Mouse (Mus musculus) frontal cortex, adult 2 months (tissue): Measurements from ENCODE around the gene Cdhr4. TPM values are rescaled to one million over a fixed set of nuclear protein-coding genes. Genes with fewer than 3 reads are reported as not detected.

Experiments
- DNase-seq, 2 experiments: peaks; one replicate each; pipeline ENCODE4 v3.0.0; 2022; ENCODE audit warnings: low spot score in 1 of 2; ENCODE audit errors: extremely low spot score in 1 of 2
- polyA plus RNA-seq: library from polyadenylated mRNA; depleted of rRNA; stranded (reverse); fragments of >200 nt; gene quantifications from 2 replicates; pipeline ENCODE4 v1.2.3, GENCODE M21; 2012; rRNA removed

Gene Cdhr4
- polyA plus RNA-seq: 1.5 and 2.8 TPM in 2 replicates

DNA sequence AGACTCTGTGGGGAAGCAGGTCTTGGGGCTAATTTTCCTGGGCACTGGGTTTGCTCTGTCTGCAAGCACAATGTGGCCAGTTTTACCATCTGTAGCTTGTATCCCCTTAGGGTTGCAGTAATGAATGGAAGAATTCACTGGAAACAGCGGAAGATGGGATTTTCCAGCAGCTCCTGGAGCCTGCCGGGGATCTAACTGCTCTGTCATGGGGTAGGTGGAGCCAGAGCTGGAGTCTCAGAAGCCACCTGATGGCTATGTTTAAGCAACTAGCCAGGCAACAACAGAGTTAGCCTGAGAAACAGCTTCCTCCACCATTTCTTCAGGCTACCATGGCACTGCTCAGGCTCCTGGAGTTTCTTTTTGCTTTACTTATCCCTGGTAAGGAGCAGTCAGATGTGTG is at the start of gene Cdhr4:
TSS of gene Cdhr4 (plus strand) at position 301 of the 400 bp plus-strand sequence.
- no peak for DNase-seq

DNA sequence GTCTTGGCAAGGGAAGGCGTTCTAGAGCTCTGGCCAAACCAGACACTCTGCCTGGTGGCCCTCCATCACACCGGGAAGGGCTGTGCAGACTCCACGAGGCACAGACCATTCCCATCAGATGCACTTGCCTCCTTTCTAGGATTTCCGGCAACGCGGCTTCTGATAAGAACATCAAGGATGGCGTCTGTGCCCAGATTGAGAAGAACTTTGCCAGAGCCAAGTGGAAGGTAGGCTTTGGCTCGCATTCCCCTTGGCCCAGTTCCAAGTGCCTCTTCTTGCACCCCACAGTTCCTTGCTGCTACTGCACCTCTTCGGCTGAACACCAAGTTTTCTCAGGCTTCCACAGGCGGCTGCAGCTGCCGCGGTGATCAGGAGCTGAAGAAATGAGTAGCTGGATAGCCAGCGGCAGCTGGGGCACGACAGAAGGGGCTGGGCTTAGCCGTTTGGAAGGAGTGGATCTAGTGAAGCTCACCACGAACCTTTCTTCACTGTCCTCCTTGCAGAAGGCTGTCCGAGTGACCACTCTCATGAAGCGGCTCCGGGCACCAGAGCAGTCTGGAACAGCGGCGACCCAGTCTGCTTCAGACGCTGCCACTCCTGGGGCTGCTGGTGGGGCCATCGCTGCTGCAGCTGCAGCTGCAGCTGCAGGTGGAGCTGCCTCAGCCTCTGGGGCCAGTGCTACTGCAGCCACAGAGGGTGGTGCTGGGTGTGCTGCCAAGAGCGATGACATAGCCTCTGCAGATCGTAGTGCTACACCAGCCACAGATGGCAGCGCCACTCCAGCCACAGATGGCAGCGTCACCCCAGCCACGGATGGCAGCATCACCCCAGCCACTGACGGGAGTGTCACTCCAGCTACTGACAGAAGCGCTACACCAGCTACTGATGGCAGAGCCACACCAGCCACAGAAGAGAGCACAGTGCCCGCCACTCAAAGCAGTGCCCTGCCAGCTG is 44.8 kb upstream of the Cdhr4 start:
- peak in 1 of 2 experiments; percentile 56 for DNase-seq

DNA sequence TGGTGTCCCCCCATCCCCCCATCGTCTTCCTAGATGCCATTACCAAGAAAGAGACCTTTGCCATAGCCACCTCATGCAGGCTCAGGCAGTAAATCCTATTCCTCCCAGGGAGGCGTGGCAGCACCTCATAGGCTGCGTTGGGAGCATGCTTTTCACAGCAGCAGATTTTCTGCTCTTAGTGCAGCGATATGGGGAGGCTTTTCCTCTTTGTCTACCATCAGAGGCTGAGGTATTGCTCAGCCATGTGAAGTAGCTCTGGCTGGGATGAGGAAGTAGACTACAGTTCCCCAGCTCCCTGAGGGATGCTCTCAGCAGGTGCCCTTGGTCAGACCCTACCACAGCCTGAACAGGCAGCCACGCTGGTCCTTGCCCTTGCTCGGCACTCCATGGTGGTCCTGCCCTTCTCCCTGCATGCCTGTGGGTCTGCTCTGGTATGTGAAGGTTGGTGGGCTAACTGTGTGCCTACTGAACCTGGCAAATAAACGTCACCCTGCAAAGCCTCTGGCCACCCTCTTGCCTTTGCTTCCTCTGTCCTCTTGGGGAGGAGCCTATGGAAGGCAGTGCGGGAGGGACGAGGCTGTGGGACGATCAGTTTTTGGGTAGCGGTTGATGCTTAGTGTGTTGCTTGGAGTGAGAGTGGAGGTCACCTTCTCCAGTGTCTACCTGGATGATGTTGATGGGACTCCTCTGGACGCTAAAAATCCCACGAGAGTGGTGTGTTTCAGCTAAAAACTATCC is 42.9 kb upstream of the Cdhr4 start:
- DNase-seq: no peak

DNA sequence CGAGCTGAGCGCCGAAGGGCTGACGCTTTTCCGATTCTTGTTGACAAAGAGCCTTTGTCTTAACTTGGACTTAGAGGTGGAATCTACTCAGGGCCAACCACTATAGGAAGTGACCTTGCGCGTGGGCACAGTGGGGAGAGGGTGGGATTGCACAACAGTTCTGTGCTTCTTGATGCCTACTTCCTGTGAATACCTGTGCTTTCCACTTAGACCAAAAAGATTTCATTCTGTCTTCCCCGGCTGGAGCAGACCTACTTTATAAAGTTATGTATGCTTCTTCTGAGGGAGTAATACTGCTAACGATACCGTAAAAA is 42.4 kb upstream of the Cdhr4 start, which contains the start of gene Traip:
TSS of gene Traip (plus strand) at position 215 of the 314 bp plus-strand sequence.
- no peak for DNase-seq

DNA sequence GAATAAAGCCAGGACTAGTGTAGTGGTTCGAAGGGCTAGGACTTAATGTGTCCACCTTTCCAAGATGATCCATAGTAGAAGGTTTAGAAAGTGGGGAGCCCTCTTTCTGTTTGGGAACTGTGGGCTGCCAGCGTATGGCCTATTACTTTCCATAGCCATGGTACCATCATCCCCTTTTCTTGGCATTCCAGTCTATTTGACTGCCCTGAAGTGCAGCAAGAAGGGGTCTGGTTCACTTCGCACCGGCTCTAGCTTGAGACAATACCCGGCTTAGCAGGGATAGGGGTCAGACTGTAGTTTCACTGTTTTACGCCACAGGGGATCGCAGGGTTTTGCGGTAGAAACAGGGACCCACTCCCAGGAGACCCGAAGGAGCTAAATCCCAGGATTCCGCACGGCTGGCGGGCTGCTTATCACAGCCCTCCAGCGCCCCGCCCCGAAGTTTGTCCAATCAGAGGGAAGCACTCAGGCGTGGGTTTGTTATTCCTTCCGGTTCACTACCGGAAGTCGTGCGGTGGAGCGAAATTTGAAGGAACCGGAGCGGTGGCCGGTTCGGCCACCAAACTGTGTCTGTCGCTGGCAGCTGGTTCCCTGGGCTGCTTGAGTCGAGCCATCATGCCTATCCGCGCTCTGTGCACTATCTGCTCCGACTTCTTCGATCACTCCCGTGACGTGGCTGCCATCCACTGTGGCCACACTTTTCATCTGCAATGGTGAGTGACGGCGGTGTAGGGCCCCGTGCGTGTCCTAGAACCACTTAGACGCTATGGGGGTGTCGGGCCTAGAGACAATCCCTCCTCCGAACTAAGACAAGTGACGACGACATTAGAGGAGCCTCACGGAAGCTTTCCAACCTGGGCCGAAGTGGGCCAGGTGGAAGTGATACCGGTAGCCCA is 41.6 kb upstream of the Cdhr4 start:
- peak; percentile 81 to 95 for DNase-seq

DNA sequence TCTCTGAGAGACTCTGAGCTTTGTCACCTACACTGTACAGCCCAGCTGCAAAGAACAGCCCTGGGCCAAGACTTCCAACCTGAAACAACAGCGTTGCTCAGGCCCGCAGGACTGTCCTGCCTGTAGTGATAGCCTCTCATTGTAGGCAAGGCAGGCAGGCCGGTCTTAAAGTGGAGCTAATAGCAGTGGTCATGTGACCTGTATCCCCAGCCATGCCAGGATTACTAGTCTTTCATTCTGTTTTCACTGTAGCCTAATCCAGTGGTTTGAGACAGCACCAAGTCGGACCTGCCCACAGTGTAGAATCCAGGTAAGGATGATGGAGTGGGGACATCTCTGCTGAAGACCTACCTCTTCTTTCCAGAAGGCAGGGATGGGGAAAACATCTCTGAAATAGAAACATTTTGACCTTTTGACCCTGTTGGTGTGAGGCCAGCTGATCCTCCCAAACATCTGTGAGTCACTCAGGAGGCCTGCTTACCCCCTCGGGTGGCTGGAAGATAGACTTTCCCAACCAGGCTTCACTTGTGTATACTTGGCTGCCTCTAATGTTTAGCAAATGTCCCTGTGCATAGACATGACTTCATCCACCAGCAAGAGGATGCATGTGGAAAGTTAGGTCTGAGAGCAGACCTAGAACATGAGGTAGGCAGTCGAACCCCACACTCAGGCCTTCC is 36.5 kb upstream of the Cdhr4 start:
- no peak for DNase-seq

DNA sequence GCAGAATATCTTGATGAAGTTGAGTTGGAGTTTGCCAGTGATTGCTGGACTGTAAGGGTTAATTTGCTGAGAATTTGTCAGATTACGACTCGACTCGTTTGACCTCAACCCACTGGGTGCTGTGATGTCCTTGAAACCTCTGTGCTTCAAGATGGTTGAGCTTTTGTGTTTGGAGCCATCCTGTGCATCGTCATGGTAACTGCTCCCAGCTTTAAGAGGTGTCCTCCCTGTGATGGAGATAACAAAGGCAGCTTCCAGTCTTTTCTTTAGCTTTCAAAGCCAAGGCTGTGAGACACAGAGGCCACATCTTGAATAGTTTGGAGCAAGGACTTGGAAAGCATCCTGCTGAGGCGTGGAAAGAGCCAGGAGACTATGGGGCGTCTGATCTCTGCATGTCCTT is 35.2 kb upstream of the Cdhr4 start:
- DNase-seq: no peak

DNA sequence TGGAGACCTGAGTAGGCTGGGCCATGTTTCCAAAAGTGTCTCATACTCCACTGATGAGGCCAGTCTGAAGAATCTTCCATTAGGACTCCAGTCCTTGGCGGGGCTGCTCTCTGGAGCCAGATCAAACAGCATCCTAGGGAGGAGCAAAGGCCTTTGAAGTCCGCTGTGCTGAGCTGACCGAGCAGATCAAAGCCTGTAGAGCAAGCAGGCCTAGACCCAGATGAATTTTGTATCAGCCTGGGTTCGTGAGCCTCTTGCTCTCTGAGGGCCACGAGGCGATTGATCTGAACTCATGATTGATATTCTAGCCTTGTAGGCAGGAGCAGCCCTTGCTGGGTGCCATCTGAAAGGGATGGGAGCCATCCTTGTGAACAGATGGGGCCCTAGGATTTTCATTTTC is 32.4 kb upstream of the Cdhr4 start:
- DNase-seq: no peak

DNA sequence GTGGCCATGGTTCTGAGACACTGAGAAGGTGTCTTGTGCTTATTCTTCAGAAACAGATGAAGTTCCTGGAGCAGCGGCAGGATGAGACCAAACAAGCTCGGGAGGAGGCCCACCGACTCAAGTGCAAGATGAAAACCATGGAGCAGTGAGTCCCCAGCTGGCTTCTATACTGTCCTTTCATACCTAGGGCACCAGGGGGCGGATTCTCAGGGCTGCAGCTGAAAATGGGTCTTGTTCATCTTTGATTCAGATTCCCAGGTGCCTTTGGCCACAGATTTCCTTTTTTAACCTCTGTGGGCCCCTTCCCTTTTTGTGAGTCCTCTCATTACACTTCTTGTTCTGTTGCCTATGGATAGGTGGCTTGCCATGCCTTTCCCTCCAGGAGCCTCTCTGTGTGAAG is 31.4 kb upstream of the Cdhr4 start:
- DNase-seq: no peak

DNA sequence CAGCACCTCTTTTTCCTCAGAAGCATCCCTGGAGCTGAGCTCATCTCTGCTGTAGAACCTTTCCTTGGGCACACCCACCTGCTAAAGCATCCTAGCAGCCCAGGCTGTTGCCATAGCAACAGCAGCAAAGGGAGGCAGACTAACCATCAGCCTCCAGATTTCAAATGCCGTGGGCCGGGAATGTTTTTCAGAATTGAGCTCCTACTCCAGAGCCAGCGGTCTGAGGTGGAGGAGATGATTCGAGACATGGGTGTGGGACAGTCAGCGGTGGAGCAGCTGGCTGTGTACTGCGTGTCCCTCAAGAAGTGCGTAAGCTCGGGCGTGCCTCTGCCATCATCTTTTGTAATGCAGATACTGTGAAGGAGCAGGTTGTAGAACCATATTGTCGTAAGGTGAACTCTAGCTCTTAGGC is 30.9 kb upstream of the Cdhr4 start:
- DNase-seq: peak; percentile 86 to 93

DNA sequence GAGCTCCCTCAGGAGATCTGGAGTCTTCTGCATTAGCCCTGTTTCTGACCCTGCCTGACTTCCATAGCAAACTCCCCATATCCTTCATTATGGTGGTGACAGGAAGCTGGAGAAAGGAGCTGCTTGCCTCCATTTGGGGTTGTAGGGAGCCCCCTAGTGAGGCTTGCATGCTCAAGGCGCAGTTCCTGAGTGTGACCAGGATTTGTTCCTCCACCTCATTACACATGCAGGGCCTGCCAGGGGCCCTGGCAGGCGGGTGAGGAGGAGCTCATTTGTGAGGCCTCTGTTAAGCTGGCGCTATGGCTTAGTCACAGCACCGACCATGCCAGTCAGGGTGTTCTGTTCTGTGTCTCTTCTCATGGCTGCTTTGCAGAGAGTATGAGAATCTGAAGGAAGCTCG is 30.4 kb upstream of the Cdhr4 start:
- peak; percentile 72 to 83 for DNase-seq

DNA sequence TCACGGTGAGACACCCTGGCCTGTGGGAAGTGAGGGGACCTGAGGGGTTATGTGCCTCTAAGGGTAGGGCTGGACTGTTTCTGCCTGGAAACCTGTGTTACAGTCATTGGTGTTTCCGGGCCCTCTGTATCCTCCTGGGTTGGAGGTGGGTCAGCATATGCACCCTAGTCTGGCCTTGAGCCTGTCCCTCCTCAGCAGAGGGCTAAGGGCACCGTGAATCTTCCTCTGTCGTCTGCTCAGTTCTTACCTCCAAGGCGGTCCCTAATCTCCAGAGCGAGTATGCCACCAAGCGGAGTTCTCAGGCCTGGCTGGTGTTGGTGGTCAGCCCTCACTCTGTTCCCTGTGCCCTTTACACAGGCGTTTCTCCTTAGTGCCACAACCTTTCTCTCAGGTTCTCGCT is 29.4 kb upstream of the Cdhr4 start:
- no peak for DNase-seq

DNA sequence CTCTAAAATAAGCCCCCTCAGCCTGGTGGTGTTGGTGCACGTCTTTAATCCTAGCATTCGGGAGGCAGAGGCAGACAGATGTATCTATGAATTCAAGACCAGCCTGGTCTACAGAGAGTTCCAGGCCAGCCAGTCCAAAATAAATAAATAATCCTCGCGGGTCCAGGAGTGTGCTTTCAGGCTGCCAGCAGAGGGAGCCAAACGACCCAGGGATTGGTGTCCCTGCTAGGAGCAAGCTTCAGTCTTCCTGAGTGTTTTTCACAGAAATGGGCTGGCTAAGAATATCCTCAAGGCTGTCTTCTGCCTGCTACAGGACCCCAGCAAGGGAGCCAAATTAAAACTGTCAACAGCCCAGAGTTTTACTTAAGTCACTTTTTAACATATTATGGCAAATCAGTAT is 28.6 kb upstream of the Cdhr4 start:
- DNase-seq: peak in 1 of 2 experiments; percentile 83

DNA sequence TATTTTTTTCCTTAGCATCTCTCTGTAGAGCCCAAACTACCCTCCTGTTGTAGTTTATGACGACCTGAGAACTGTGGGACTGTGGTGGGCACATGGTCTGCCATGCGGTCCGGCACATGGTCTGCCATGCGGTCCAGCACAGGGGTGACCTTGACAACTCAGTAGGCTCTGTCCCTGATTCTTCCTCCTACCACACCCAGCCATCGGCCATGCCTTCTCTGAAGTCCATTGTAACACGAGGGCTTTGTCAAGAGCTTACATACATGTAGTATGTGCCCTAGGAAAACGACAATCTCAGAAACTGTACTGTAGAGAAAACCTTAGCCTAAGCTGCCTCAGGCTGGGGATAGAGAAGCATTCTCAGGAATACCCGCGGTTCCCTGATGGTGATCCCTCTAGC is 27.6 kb upstream of the Cdhr4 start:
- no peak for DNase-seq

DNA sequence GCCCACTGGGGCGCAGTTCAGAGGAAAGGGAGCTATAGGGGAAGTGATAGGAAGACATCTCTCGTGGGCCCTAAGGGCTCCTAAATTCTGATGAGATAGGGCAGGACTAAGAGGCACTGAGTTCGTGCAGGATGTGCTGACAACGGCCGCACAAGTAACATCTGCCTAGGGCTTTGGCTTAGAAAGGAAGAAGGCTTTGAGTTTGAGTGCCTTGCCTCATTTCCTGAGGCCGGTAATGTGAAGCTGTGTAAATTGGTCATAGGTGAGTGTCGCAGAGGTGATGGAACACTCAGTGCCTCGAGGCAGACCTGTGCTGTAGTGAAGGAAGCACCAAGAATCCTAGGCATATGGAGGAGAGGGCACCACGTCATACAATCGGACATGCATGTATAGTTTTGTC is 25.6 kb upstream of the Cdhr4 start:
- no peak for DNase-seq

DNA sequence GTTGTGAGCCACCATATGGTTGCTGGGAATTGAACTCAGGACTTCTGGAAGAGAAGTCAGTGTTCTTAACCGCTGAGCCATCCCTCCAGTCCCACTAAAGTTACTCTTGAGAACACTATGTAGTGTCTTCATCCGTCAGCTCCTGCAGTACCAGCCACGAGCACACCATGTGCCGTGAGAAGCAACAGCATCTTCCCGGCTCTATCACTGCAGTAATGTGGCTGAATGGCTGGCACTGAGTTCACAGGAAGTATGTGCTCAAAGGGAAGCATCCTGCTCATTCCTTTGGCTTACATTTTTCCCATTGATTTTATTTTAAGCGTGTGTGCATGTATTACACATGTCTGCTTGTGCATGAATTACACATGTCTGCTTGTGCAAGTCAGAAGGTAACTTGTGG is 24.9 kb upstream of the Cdhr4 start:
- no peak for DNase-seq

DNA sequence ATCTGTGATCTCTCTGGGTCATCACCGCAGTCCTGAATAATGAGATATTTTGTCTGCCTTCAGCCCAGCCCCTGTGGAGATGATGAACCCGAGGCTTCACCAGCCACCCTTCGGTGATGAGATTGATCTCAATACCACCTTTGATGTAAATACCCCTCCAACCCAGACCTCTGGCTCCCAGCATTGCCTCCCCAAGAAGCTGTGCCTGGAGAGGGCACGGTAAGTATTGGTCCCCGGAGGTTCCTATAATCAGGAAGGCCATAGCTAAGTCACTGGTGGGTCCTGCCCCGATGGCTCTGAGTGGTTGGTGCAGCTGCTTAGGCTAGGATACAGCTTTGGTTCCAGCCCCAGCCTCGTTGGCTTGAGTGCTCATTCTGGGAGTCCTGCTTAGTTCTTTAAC is 23.8 kb upstream of the Cdhr4 start:
- DNase-seq: no peak

DNA sequence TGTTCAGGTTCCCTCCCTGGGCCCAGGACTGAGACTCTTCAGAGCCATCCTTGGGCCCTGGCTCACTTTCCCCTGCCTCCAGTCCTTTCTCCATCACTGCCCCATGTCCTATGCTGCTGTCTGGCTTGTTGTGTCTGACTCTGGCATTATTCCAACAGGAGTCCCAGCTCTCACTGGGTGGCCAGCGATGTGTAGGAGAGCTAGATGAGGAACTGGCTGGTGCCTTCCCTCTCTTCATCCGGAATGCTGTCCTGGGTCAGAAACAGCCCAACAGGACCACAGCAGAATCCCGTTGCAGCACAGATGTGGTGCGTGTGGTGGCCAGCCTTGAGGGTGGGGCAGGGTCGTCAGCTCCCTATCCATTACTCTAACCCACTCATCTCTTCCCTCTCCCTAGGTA is 22.0 kb upstream of the Cdhr4 start:
- DNase-seq: no peak

DNA sequence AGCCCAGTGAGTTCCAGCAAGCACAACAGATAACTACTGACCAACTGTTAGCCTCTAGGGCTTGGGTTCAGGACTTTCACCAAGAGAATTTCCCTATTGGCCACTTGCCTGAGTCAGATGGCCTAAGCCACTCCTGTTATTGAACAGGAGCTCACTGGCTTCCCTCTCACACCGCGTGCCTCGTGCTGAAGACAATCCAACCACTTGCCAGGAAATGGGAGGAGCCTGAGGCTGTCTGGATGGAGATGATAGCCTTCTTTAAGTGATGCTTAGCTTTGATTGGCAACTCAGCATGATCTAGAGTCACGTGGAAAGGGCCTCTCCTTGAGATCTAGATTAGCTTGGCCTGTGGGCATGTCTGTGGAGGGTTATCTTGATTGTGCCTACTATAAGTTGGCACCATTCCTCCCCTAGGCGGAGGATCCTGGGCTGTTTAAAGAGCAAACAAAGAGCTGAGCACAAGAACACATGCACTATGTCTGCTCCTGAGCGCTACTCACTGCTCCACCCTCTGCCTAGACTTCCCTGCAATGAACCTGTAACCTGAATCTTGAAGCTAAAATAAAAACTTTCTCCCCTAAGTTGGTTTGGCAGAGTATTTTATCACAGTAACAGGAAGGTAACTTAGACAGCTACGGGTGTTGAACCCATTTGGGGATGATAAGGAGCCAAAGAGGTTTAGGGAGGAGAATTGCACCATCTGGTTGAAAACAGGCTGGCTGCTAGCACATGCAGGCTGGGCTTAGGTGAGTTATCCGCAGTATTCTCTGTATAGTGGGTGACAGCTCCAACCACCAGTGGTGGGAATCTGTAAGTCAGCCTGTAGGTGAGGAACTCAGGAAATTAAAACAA is 20.4 kb upstream of the Cdhr4 start:
- no peak for DNase-seq
